Mouse (Mus musculus) retina, embryonic 14.5 days (tissue): ENCODE results near the gene Zfp536.
"Not testable (repeated sequence)": the region's sequence is repeated elsewhere in the genome, so short reads cannot be mapped to it uniquely, and the experiment has no call there.

Source experiments
- DNase-seq: peaks from one replicate; pipeline ENCODE4 v3.0.0-alpha.2; 2015; ENCODE audit warnings: low spot score

Gene Zfp536

GRCm38 (mm10) chr7:37758886-37759285 lies 14.6 kb downstream of the Zfp536 start:
- no peak for DNase-seq

- DNase-seq = no peak
These were observed 20.4 kb downstream of the Zfp536 start for GRCm38 (mm10) chr7:37753024-37753423.

- peak; percentile 53 for DNase-seq
These were observed 27.2 kb downstream of the Zfp536 start for GRCm38 (mm10) chr7:37746133-37746761.

- DNase-seq = no peak
These were observed 30.1 kb downstream of the Zfp536 start for GRCm38 (mm10) chr7:37743350-37743749.

- DNase-seq = peak; percentile 60
These were observed 36.2 kb downstream of the Zfp536 start for GRCm38 (mm10) chr7:37737191-37737590.

GRCm38 (mm10) chr7:37736413-37736720 lies 37.1 kb downstream of the Zfp536 start:
- no peak for DNase-seq

- no peak for DNase-seq
These were observed 37.6 kb downstream of the Zfp536 start for GRCm38 (mm10) chr7:37735707-37736412.

- DNase-seq = peak; percentile 51
These were observed 38.3 kb downstream of the Zfp536 start for GRCm38 (mm10) chr7:37735101-37735500.

- peak; percentile 49 for DNase-seq
These were observed 38.9 kb downstream of the Zfp536 start for GRCm38 (mm10) chr7:37734576-37734975.

GRCm38 (mm10) chr7:37733996-37734395 lies 39.4 kb downstream of the Zfp536 start:
- DNase-seq = no peak

GRCm38 (mm10) chr7:37732741-37733140 lies 40.7 kb downstream of the Zfp536 start:
- DNase-seq = no peak

GRCm38 (mm10) chr7:37727746-37728145 lies 45.7 kb downstream of the Zfp536 start:
- no peak for DNase-seq

- peak; percentile 82 for DNase-seq
These were observed 49.2 kb downstream of the Zfp536 start for GRCm38 (mm10) chr7:37724002-37724790.

- DNase-seq = peak; percentile 50
These were observed 50.2 kb downstream of the Zfp536 start for GRCm38 (mm10) chr7:37723191-37723592.

GRCm38 (mm10) chr7:37721676-37722075 lies 51.8 kb downstream of the Zfp536 start:
- DNase-seq = no peak

GRCm38 (mm10) chr7:37718671-37719402 lies 54.6 kb downstream of the Zfp536 start:
- DNase-seq = peak; percentile 37

- DNase-seq = no peak
These were observed 56.4 kb downstream of the Zfp536 start for GRCm38 (mm10) chr7:37717071-37717470.

GRCm38 (mm10) chr7:37716626-37717025 lies 56.8 kb downstream of the Zfp536 start:
- DNase-seq = no peak

- no peak for DNase-seq
These were observed 69.0 kb downstream of the Zfp536 start for GRCm38 (mm10) chr7:37704464-37704863.

GRCm38 (mm10) chr7:37697378-37697777 lies 76.1 kb downstream of the Zfp536 start:
- not testable (repeated sequence) for DNase-seq

GRCm38 (mm10) chr7:37695066-37695465 lies 78.4 kb downstream of the Zfp536 start:
- DNase-seq = peak; percentile 51

GRCm38 (mm10) chr7:37690606-37691005 lies 82.8 kb downstream of the Zfp536 start:
- DNase-seq = peak; percentile 70
